Mouse (Mus musculus): ENCODE results near the gene Lypd8. TPM values are rescaled to one million over a fixed set of nuclear protein-coding genes. Genes with fewer than 3 reads are reported as not detected.
"Not testable (repeated sequence)": the region's sequence is repeated elsewhere in the genome, so short reads cannot be mapped to it uniquely, and the experiment has no call there.

The Lypd8 gene
- total and polyA plus RNA-seq, 2 experiments from 2014 or later = not detected

- no peak for ATAC-seq
- no peaks in the 10 kb centered on the region for H3K36me3 ChIP-seq (ENCODE audit: insufficient read depth)
- H3K27me3 ChIP-seq (ENCODE audit: insufficient read depth, low read length) = no peaks in the 10 kb centered on the region
- no peak for TF ChIP-seq CTCF (IDR thresholded peaks at IDR 0.05; ENCODE audit: low read depth)
- no peaks in the 10 kb centered on the region for H3K4me1 ChIP-seq (ENCODE audit: insufficient read depth)
- DNase-seq = no peak
- 81% methylated on average over 6 of the region's 6 CpGs for WGBS
- no peak overlapping the region for H3K4me3 ChIP-seq (ENCODE audit: low read depth, low read length)
- H3K4me2 ChIP-seq (ENCODE audit: low read depth) = no peak overlapping the region
- H3K9ac ChIP-seq = no peak overlapping the region
- H3K9me3 ChIP-seq (ENCODE audit: low read length) = no peaks in the 10 kb centered on the region
- no peak overlapping the region for H3K27ac ChIP-seq (ENCODE audit: low read depth, low read length)
Observed at GRCm38 (mm10) chr11:58357844-58358534, 20.9 kb upstream of the Lypd8 start.

GRCm38 (mm10) chr11:58362562-58362961, 16.3 kb upstream of the Lypd8 start:
- H3K27ac ChIP-seq (ENCODE audit: low read depth, low read length); H3K4me2 ChIP-seq (ENCODE audit: low read depth); H3K9ac ChIP-seq; H3K4me1 ChIP-seq (ENCODE audit: insufficient read depth); H3K36me3 ChIP-seq (ENCODE audit: insufficient read depth); H3K9me3 ChIP-seq (ENCODE audit: low read length); DNase-seq; H3K4me3 ChIP-seq (ENCODE audit: low read depth, low read length); ATAC-seq; H3K27me3 ChIP-seq (ENCODE audit: insufficient read depth, low read length): not testable (repeated sequence)
- no CpG with 5 or more reads among the region's 6 CpGs for WGBS

GRCm38 (mm10) chr11:58364454-58364853, 14.4 kb upstream of the Lypd8 start:
- WGBS = 64% methylated on average over 3 of the region's 3 CpGs
- Histone ChIP-seq H3K27me3 (ENCODE audit: insufficient read depth, low read length) (no peaks in the 10 kb centered on the region), H3K9me3 (ENCODE audit: low read length) (no peaks in the 10 kb centered on the region), H3K4me1 (ENCODE audit: insufficient read depth) (no peaks in the 10 kb centered on the region), H3K4me2 (ENCODE audit: low read depth) (no peak overlapping the region), H3K9ac (no peak overlapping the region), H3K36me3 (ENCODE audit: insufficient read depth) (no peaks in the 10 kb centered on the region), H3K4me3 (ENCODE audit: low read depth, low read length) (no peak overlapping the region), H3K27ac (ENCODE audit: low read depth, low read length) (no peak overlapping the region)
- ATAC-seq (no peak), DNase-seq (no peak)
- no peak for TF ChIP-seq CTCF (IDR thresholded peaks at IDR 0.05; ENCODE audit: low read depth)

- not testable (repeated sequence) for H3K4me1 ChIP-seq (ENCODE audit: insufficient read depth); H3K4me2 ChIP-seq (ENCODE audit: low read depth); H3K4me3 ChIP-seq (ENCODE audit: low read depth, low read length); H3K27ac ChIP-seq (ENCODE audit: low read depth, low read length); H3K36me3 ChIP-seq (ENCODE audit: insufficient read depth); H3K9me3 ChIP-seq (ENCODE audit: low read length); ATAC-seq; H3K27me3 ChIP-seq (ENCODE audit: insufficient read depth, low read length); DNase-seq; H3K9ac ChIP-seq
- WGBS = no CpG with 5 or more reads among the region's 6 CpGs
Observed at GRCm38 (mm10) chr11:58366191-58366590, 12.7 kb upstream of the Lypd8 start.

GRCm38 (mm10) chr11:58377273-58377672, 1.6 kb upstream of the Lypd8 start:
- H3K4me2 ChIP-seq (ENCODE audit: low read depth) = no peak overlapping the region
- TF ChIP-seq CTCF (IDR thresholded peaks at IDR 0.05; ENCODE audit: low read depth) = no peak
- 93% methylated on average over 2 of the region's 2 CpGs for WGBS

GRCm38 (mm10) chr11:58377686-58378085, 1.2 kb upstream of the Lypd8 start:
- WGBS = 69% methylated on average over 1 of the region's 1 CpGs
- H3K27ac ChIP-seq (ENCODE audit: low read depth, low read length) = no peak overlapping the region
- DNase-seq (no peak), ATAC-seq (no peak)
- no peak for TF ChIP-seq CTCF (IDR thresholded peaks at IDR 0.05; ENCODE audit: low read depth)
- H3K4me2 ChIP-seq (ENCODE audit: low read depth) = no peak overlapping the region
- H3K36me3 ChIP-seq (ENCODE audit: insufficient read depth) = no peaks in the 10 kb centered on the region
- no peak overlapping the region for H3K4me3 ChIP-seq (ENCODE audit: low read depth, low read length)
- H3K4me1 ChIP-seq (ENCODE audit: insufficient read depth) = no peaks in the 10 kb centered on the region
- H3K9ac ChIP-seq = no peak overlapping the region
- H3K27me3 ChIP-seq (ENCODE audit: insufficient read depth, low read length) = no peaks in the 10 kb centered on the region
- H3K9me3 ChIP-seq (ENCODE audit: low read length) = no peaks in the 10 kb centered on the region

More at GRCm38 (mm10) chr11:58377273-58377672, 1.6 kb upstream of the Lypd8 start:
- Histone ChIP-seq H3K9me3 (ENCODE audit: low read length) (no peaks in the 10 kb centered on the region), H3K4me3 (ENCODE audit: low read depth, low read length) (no peak overlapping the region), H3K27ac (ENCODE audit: low read depth, low read length) (no peak overlapping the region), H3K36me3 (ENCODE audit: insufficient read depth) (no peaks in the 10 kb centered on the region), H3K27me3 (ENCODE audit: insufficient read depth, low read length) (no peaks in the 10 kb centered on the region), H3K9ac (no peak overlapping the region), H3K4me1 (ENCODE audit: insufficient read depth) (no peaks in the 10 kb centered on the region)
- no peak for DNase-seq
- no peak for ATAC-seq

GRCm38 (mm10) chr11:58379516-58379915, 673 bp downstream of the Lypd8 start:
- Histone ChIP-seq H3K27ac (ENCODE audit: low read depth, low read length) (no peak overlapping the region), H3K4me2 (ENCODE audit: low read depth) (no peak overlapping the region), H3K4me1 (ENCODE audit: insufficient read depth) (no peaks in the 10 kb centered on the region), H3K36me3 (ENCODE audit: insufficient read depth) (no peaks in the 10 kb centered on the region), H3K9ac (no peak overlapping the region), H3K27me3 (ENCODE audit: insufficient read depth, low read length) (no peaks in the 10 kb centered on the region), H3K9me3 (ENCODE audit: low read length) (no peaks in the 10 kb centered on the region), H3K4me3 (ENCODE audit: low read depth, low read length) (no peak overlapping the region)
- DNase-seq (no peak), ATAC-seq (no peak)
- 77% methylated on average over 1 of the region's 1 CpGs for WGBS
- TF ChIP-seq CTCF (IDR thresholded peaks at IDR 0.05; ENCODE audit: low read depth) = no peak

Data from forebrain, postnatal 0 days (tissue).